Mouse (Mus musculus) G1E (cell line): ENCODE data around the gene Vsig8.

Source experiments
- CTCF ChIP-seq: IDR thresholded peaks from 2 replicates; pipeline ENCODE4 v1.5.1; 2012; ENCODE audit warnings: low read depth, low read length, inconsistent platforms, mixed read lengths
- GATA1 ChIP-seq: IDR thresholded peaks from 2 replicates; pipeline ENCODE4 v1.6.1; 2012; ENCODE audit warnings: borderline replicate concordance, low read length, inconsistent platforms, mixed read lengths
- GATA2 ChIP-seq: IDR thresholded peaks from 2 replicates; pipeline ENCODE4 v1.6.1; 2012; ENCODE audit warnings: low read depth, low read length, inconsistent platforms, borderline replicate concordance
- POLR2AphosphoS5 ChIP-seq: IDR thresholded peaks from 2 replicates; pipeline ENCODE4 v1.6.1; 2012; ENCODE audit warnings: low read depth, low read length, inconsistent platforms; ENCODE audit not compliant: insufficient replicate concordance
- TAL1 ChIP-seq: conservative IDR thresholded peaks from 2 replicates; pipeline ENCODE4 v1.6.1; 2012; ENCODE audit warnings: low read depth, low read length, inconsistent platforms, mixed read lengths

DNA sequence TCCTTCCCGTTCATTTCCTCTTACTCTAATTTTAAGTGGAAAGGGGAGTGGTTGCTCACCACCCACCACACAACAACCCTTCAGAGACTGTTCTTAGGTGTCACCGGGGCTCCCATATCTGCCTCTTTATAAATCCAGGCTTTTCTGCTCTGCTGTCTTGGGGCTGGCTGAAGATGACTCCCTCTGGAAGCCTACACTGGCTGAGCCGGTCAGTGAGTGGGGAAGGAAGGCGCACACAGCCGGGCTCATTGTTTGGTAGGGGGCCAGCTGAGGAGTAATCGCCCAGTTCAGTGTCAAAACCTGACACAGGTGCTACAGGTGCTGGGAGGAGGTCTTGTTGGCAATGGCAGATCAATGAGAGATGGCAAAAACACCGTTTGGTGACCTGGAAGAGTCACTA lies 29.8 kb upstream of the Vsig8 start:
- TF ChIP-seq CTCF (no peak), TAL1 (no peak), GATA1 (no peak), POLR2AphosphoS5 (no peak), GATA2 (no peak)
